Mouse (Mus musculus): ENCODE data around the gene Sult6b2. TPM values are rescaled to one million over a fixed set of nuclear protein-coding genes. Genes with fewer than 3 reads are reported as not detected.

Sult6b2 gene
- polyA plus RNA-seq, 1 experiment from 2014 or later, result 0.17 TPM

GRCm38 (mm10) chr6:142788042-142788987, 16.0 kb downstream of the Sult6b2 start:
- H3K9ac ChIP-seq, result no peak overlapping the region
- no peaks in the 10 kb centered on the region for H3K9me3 ChIP-seq
- H3K4me1 ChIP-seq, result peaks cover 12% of the 10 kb centered on the region
- no peak for ATAC-seq (replicated peaks)
- WGBS, result 59% methylated on average over 18 of the region's 18 CpGs
- H3K4me3 ChIP-seq, result no peak overlapping the region
- H3K36me3 ChIP-seq (replicated peaks), result no peaks in the 10 kb centered on the region
- no peak overlapping the region for H3K4me2 ChIP-seq
- no peaks in the 10 kb centered on the region for H3K27me3 ChIP-seq (replicated peaks)
- no peak overlapping the region for H3K27ac ChIP-seq

DNA sequence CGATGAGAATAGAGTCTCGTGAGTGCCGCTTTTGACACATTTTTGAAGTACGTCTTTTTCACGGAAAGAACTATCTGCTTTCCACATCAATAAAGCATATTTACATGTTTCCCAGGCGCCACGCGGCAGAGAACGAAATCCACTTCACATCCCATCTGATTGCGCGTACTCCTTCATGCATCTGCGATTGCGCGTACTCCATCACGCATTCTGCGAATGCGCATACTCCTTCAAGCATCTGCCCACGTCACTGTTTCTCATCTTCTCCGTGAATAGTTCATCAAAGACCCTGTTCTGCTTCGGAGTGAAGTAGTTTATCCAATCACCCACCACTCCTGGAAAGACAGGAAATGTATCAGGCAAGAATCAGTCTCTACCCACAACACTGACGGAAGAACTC, 18.2 kb downstream of the Sult6b2 start:
- Histone ChIP-seq H3K4me2 (no peak overlapping the region), H3K36me3 (replicated peaks) (no peaks in the 10 kb centered on the region), H3K9ac (no peak overlapping the region), H3K27me3 (replicated peaks) (no peaks in the 10 kb centered on the region), H3K4me3 (no peak overlapping the region), H3K27ac (no peak overlapping the region), H3K9me3 (no peaks in the 10 kb centered on the region), H3K4me1 (peaks cover 6% of the 10 kb centered on the region)
- WGBS, result 80% methylated on average over 21 of the region's 21 CpGs
- ATAC-seq (replicated peaks), result no peak

GRCm38 (mm10) chr6:142785343-142785742, 19.0 kb downstream of the Sult6b2 start:
- no peak for ATAC-seq (replicated peaks)
- Histone ChIP-seq H3K4me2 (no peak overlapping the region), H3K36me3 (replicated peaks) (no peaks in the 10 kb centered on the region), H3K4me3 (no peak overlapping the region), H3K9ac (no peak overlapping the region), H3K27me3 (replicated peaks) (no peaks in the 10 kb centered on the region), H3K9me3 (no peaks in the 10 kb centered on the region), H3K4me1 (peaks cover 10% of the 10 kb centered on the region), H3K27ac (no peak overlapping the region)
- 33% methylated on average over 4 of the region's 4 CpGs for WGBS

DNA sequence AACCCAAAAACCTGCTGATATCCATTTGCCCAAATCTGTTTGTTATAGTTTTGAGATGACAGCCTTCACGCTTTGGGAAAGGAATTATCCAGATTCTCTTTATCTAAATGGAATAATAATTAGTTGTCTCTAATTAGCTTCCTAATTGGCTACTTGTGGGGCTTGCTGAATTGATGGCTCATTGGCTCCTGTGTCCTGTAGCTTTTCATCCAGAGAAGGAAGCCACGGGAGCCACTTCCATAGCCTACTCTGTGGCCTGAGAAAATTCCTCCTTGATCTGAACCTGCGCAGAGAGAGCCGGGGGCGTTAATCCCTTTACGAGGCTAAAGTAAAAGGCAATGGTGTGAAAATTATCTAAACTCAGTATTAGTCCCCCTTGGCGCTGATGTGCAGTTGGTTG, 23.0 kb downstream of the Sult6b2 start:
- H3K4me3 ChIP-seq, result no peak overlapping the region
- H3K36me3 ChIP-seq (replicated peaks), result no peaks in the 10 kb centered on the region
- WGBS, result 41% methylated on average over 7 of the region's 7 CpGs
- H3K4me1 ChIP-seq, result peaks cover 17% of the 10 kb centered on the region
- H3K9ac ChIP-seq, result no peak overlapping the region
- H3K27ac ChIP-seq, result 0 out of 2 replicates have a peak overlapping the region, but pooled peaks have one; percentile 17
- H3K4me2 ChIP-seq, result no peak overlapping the region
- no peaks in the 10 kb centered on the region for H3K27me3 ChIP-seq (replicated peaks)
- H3K9me3 ChIP-seq, result no peaks in the 10 kb centered on the region
- ATAC-seq (replicated peaks), result no peak

DNA sequence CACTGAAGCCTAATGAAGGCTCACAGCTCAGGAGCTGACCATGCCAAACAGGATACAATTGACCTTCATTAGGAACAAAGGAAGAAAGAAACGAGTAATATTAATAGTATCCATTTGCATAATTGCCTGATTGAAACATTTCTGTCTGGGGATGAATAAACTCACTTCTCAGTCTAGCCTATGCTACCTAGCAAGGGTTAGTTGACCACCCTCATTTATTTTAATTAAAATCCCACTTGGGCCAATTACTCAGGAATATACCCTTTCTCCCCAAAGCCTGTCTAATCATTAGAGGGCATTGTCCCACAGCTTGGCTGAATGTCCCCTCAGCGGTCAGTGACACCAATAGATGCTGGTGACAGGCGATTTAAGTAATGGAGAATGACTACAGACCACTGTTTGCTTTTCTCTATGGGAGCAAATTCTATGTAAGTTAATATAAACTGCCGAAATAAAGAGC, 23.7 kb downstream of the Sult6b2 start:
- ATAC-seq (replicated peaks), result peak; percentile 30; the same call in 1 of the 2 replicates
- peaks cover 6% of the 10 kb centered on the region for H3K36me3 ChIP-seq (replicated peaks)
- no peaks in the 10 kb centered on the region for H3K27me3 ChIP-seq (replicated peaks)
- H3K27ac ChIP-seq, result 0 out of 2 replicates have a peak overlapping the region, but pooled peaks have one; percentile 48
- no peak overlapping the region for H3K4me3 ChIP-seq
- H3K4me2 ChIP-seq, result no peak overlapping the region
- WGBS, result 40% methylated on average over 4 of the region's 4 CpGs
- peaks cover 17% of the 10 kb centered on the region for H3K4me1 ChIP-seq
- H3K9me3 ChIP-seq, result no peaks in the 10 kb centered on the region
- H3K9ac ChIP-seq, result no peak overlapping the region

GRCm38 (mm10) chr6:142779812-142780573, 24.3 kb downstream of the Sult6b2 start:
- Histone ChIP-seq H3K4me2 (no peak overlapping the region), H3K4me1 (peaks cover 17% of the 10 kb centered on the region), H3K36me3 (replicated peaks) (peaks cover 10% of the 10 kb centered on the region), H3K27me3 (replicated peaks) (no peaks in the 10 kb centered on the region), H3K9ac (no peak overlapping the region), H3K27ac (peak overlapping the region; percentile 48), H3K9me3 (no peaks in the 10 kb centered on the region), H3K4me3 (no peak overlapping the region)
- ATAC-seq (replicated peaks), result peak; percentile 72; the same call in 1 of the 2 replicates
- 49% methylated on average over 14 of the region's 14 CpGs for WGBS

GRCm38 (mm10) chr6:142779045-142779811, 25.1 kb downstream of the Sult6b2 start:
- Histone ChIP-seq H3K4me1 (peaks cover 17% of the 10 kb centered on the region), H3K27ac (peak overlapping the region; percentile 48; the same call in 1 of the 2 replicates), H3K4me2 (no peak overlapping the region), H3K9me3 (no peaks in the 10 kb centered on the region), H3K9ac (no peak overlapping the region), H3K27me3 (replicated peaks) (no peaks in the 10 kb centered on the region), H3K36me3 (replicated peaks) (peaks cover 16% of the 10 kb centered on the region), H3K4me3 (no peak overlapping the region)
- WGBS, result 48% methylated on average over 11 of the region's 11 CpGs
- peak; percentile 75 for ATAC-seq (replicated peaks)

GRCm38 (mm10) chr6:142776935-142777334, 27.4 kb downstream of the Sult6b2 start:
- no peak for ATAC-seq (replicated peaks)
- WGBS, result 86% methylated on average over 4 of the region's 4 CpGs
- Histone ChIP-seq H3K4me2 (no peak overlapping the region), H3K36me3 (replicated peaks) (peaks cover 33% of the 10 kb centered on the region), H3K27me3 (replicated peaks) (no peaks in the 10 kb centered on the region), H3K4me1 (peaks cover 17% of the 10 kb centered on the region), H3K4me3 (no peak overlapping the region), H3K9me3 (no peaks in the 10 kb centered on the region), H3K27ac (no peak overlapping the region), H3K9ac (no peak overlapping the region)

DNA sequence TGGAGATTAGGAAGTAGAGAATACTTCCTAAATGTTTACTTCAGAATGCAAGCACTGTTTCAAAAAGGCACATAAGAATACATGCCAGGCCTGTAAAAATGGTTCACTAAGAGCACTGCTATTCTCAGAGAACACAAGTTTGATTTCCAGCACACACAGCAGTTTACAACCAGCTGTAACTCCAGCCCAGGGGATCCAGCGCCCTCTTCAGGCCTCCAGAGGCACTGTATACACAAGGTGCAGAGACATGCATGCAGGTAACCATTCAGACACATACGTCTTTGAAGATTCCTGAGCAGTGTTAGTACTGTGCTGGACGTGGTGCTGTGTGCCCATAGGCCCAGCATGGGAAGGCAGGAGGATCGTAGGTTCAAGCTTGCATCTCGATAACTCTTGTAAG, 30.7 kb downstream of the Sult6b2 start:
- H3K9me3 ChIP-seq, result no peaks in the 10 kb centered on the region
- no peaks in the 10 kb centered on the region for H3K4me1 ChIP-seq
- no peak overlapping the region for H3K9ac ChIP-seq
- WGBS, result 90% methylated on average over 5 of the region's 5 CpGs
- peaks cover 50% of the 10 kb centered on the region for H3K36me3 ChIP-seq (replicated peaks)
- no peaks in the 10 kb centered on the region for H3K27me3 ChIP-seq (replicated peaks)
- no peak overlapping the region for H3K4me3 ChIP-seq
- ATAC-seq (replicated peaks), result no peak; the same call in 1 of the 2 replicates
- no peak overlapping the region for H3K4me2 ChIP-seq
- H3K27ac ChIP-seq, result no peak overlapping the region

- Histone ChIP-seq H3K27ac (no peak overlapping the region), H3K9ac (no peak overlapping the region), H3K9me3 (no peaks in the 10 kb centered on the region), H3K4me2 (no peak overlapping the region), H3K36me3 (replicated peaks) (peaks cover 66% of the 10 kb centered on the region), H3K4me1 (no peaks in the 10 kb centered on the region), H3K27me3 (replicated peaks) (no peaks in the 10 kb centered on the region), H3K4me3 (no peak overlapping the region)
- 93% methylated on average over 4 of the region's 4 CpGs for WGBS
- ATAC-seq (replicated peaks), result no peak
Observed at GRCm38 (mm10) chr6:142771643-142772042, 32.7 kb downstream of the Sult6b2 start.

DNA sequence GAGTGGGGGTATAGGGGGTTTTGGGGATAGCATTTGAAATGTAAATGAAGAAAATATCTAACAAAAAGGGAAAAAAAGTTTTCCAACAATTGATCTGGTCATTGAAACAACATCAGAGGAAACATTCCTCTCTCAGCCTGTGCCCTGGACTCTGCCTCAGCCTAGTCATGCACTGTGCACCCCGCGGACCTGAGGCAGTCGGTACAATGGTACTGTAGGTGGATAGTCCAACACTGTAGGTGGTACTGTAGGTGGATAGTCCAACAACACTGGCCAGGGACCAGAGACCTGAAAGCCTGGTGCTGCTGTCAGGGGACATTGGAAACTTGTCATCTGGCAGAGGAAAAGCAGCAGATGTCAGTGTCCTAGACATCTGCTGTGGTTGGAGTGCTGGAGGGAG, 34.4 kb downstream of the Sult6b2 start:
- Histone ChIP-seq H3K9me3 (no peaks in the 10 kb centered on the region), H3K4me3 (no peak overlapping the region), H3K4me1 (no peaks in the 10 kb centered on the region; the same call in 1 of the 2 replicates), H3K4me2 (no peak overlapping the region), H3K27me3 (replicated peaks) (no peaks in the 10 kb centered on the region), H3K9ac (no peak overlapping the region), H3K36me3 (replicated peaks) (peaks cover 66% of the 10 kb centered on the region), H3K27ac (no peak overlapping the region)
- no peak for ATAC-seq (replicated peaks)
- WGBS, result 95% methylated on average over 3 of the region's 3 CpGs

Measured in midbrain, embryonic 15.5 days (tissue).